18 mouse cellular contexts compared by ENCODE assay signal in genomic region chr13:71529397-71530122, GRCm38 (mm10).
DNase-seq lines count a peak whose midpoint lies in the region; ATAC-seq lines count a peak whose summit lies in the region.
"Had no signal": no experiment of that assay in that cellular context is flagged by ENCODE, and none has a peak within 500 bp of the region (broad histone marks: within the 10 kb centered on the region; RNA-seq: fewer than 3 reads in every experiment).

No protein-coding gene starts in this region.

- no peak overlapping the region for H3K4me3 ChIP-seq in hindbrain, embryonic 12.5 days
- H3K4me3 ChIP-seq in hindbrain, embryonic 13.5 days: no peak overlapping the region
- no peak overlapping the region for H3K4me3 ChIP-seq in lung, embryonic 15.5 days
- H3K4me3 ChIP-seq in embryonic facial prominence, embryonic 11.5 days (ENCODE audit: low read depth, low read length): no peak overlapping the region
- H3K4me3 ChIP-seq: embryonic facial prominence, embryonic 15.5 days; forebrain, embryonic 13.5 days; neural tube, embryonic 12.5 days had no signal

- no peaks in the 10 kb centered on the region for H3K36me3 ChIP-seq in hindbrain, embryonic 12.5 days
- H3K36me3 ChIP-seq in hindbrain, embryonic 13.5 days: no peaks in the 10 kb centered on the region
- H3K36me3 ChIP-seq in lung, embryonic 15.5 days: no peaks in the 10 kb centered on the region
- H3K36me3 ChIP-seq in embryonic facial prominence, embryonic 11.5 days (replicated peaks; ENCODE audit: control insufficient read depth, insufficient read depth, low read depth, low read length): no peaks in the 10 kb centered on the region
- H3K36me3 ChIP-seq: embryonic facial prominence, embryonic 15.5 days; G1E; neural tube, embryonic 12.5 days had no signal

- H3K9me3 ChIP-seq in hindbrain, embryonic 12.5 days (replicated peaks): no peaks in the 10 kb centered on the region
- no peaks in the 10 kb centered on the region for H3K9me3 ChIP-seq in hindbrain, embryonic 13.5 days
- H3K9me3 ChIP-seq in lung, embryonic 15.5 days: no peaks in the 10 kb centered on the region
- no peaks in the 10 kb centered on the region for H3K9me3 ChIP-seq in embryonic facial prominence, embryonic 11.5 days (replicated peaks; ENCODE audit: control insufficient read depth, low read length)
- H3K9me3 ChIP-seq: embryonic facial prominence, embryonic 15.5 days; forebrain, embryonic 13.5 days; neural tube, embryonic 12.5 days had no signal

- H3K27me3 ChIP-seq in hindbrain, embryonic 12.5 days: peaks cover 14% of the 10 kb centered on the region; the same call in 1 of the 2 replicates
- H3K27me3 ChIP-seq in hindbrain, embryonic 13.5 days: peaks cover 13% of the 10 kb centered on the region
- H3K27me3 ChIP-seq in lung, embryonic 15.5 days: no peaks in the 10 kb centered on the region
- no peaks in the 10 kb centered on the region for H3K27me3 ChIP-seq in embryonic facial prominence, embryonic 11.5 days (ENCODE audit: control insufficient read depth, insufficient read depth, low read length)
- H3K27me3 ChIP-seq: embryonic facial prominence, embryonic 15.5 days; forebrain, embryonic 13.5 days; neural tube, embryonic 12.5 days had no signal

- peaks cover 8% of the 10 kb centered on the region for H3K4me1 ChIP-seq in hindbrain, embryonic 12.5 days
- peaks cover 7% of the 10 kb centered on the region for H3K4me1 ChIP-seq in hindbrain, embryonic 13.5 days (replicated peaks)
- H3K4me1 ChIP-seq in lung, embryonic 15.5 days: 0 out of 2 replicates have a peak, but pooled peaks cover 4% of the 10 kb centered on the region
- no peaks in the 10 kb centered on the region for H3K4me1 ChIP-seq in embryonic facial prominence, embryonic 11.5 days (ENCODE audit: control insufficient read depth, insufficient read depth, low read length)
- H3K4me1 ChIP-seq: embryonic facial prominence, embryonic 15.5 days; forebrain, embryonic 13.5 days had no signal

- no peak for DNase-seq in lung, postnatal 25 days (ENCODE audit: low spot score)
- DNase-seq in ZHBTc4 (ENCODE audit: low read depth, low spot score): peak; percentile 65
- DNase-seq in embryonic facial prominence, embryonic 11.5 days (ENCODE audit: low spot score): peak; percentile 5
- no peak for DNase-seq in layer of hippocampus, adult 9-11 months
- no peak for DNase-seq in testis, postnatal 14 days (ENCODE audit: low spot score)
- DNase-seq: adrenal gland, postnatal 36 days; cerebellum, postnatal 14 days; kidney, adult 9 months; lung, postnatal 4 days; thymus, postnatal 14 days had no signal

- ATAC-seq in hindbrain, embryonic 12.5 days (ENCODE audit: low FRiP score): peak; percentile 54
- no peak for ATAC-seq in hindbrain, embryonic 13.5 days (ENCODE audit: low FRiP score)
- peak; percentile 42; the same call in 1 of the 2 replicates for ATAC-seq in lung, embryonic 15.5 days (ENCODE audit: borderline replicate concordance, extremely low read depth, low FRiP score, low TSS enrichment)
- no peak for ATAC-seq in embryonic facial prominence, embryonic 11.5 days (replicated peaks; ENCODE audit: insufficient number of reproducible peaks, low FRiP score, low TSS enrichment, low read depth)
- ATAC-seq: forebrain, embryonic 13.5 days had no signal

- H3K27ac ChIP-seq in hindbrain, embryonic 12.5 days: no peak overlapping the region
- H3K27ac ChIP-seq in hindbrain, embryonic 13.5 days: no peak overlapping the region
- no peak overlapping the region for H3K27ac ChIP-seq in lung, embryonic 15.5 days
- H3K27ac ChIP-seq in embryonic facial prominence, embryonic 11.5 days (replicated peaks; ENCODE audit: low read depth, low read length): no peak overlapping the region
- H3K27ac ChIP-seq: embryonic facial prominence, embryonic 15.5 days; forebrain, embryonic 13.5 days; hindbrain, embryonic 14.5 days; neural tube, embryonic 12.5 days had no signal

- 31% methylated on average over 14 of the region's 14 CpGs for WGBS in hindbrain, embryonic 12.5 days
- 25% methylated on average over 14 of the region's 14 CpGs for WGBS in hindbrain, embryonic 13.5 days
- WGBS in lung, embryonic 15.5 days: 49% methylated on average over 14 of the region's 14 CpGs
- 50% methylated on average over 14 of the region's 14 CpGs for WGBS in embryonic facial prominence, embryonic 11.5 days

- peak overlapping the region; percentile 19; the same call in 1 of the 2 replicates for H3K4me2 ChIP-seq in hindbrain, embryonic 12.5 days (replicated peaks)
- H3K4me2 ChIP-seq in hindbrain, embryonic 13.5 days: no peak overlapping the region
- no peak overlapping the region for H3K4me2 ChIP-seq in lung, embryonic 15.5 days
- H3K4me2 ChIP-seq in embryonic facial prominence, embryonic 11.5 days (ENCODE audit: low read depth, low read length): no peak overlapping the region
- H3K4me2 ChIP-seq: embryonic facial prominence, embryonic 15.5 days; forebrain, embryonic 13.5 days; hindbrain, embryonic 14.5 days; neural tube, embryonic 12.5 days had no signal

- H3K9ac ChIP-seq in hindbrain, embryonic 12.5 days: no peak overlapping the region
- H3K9ac ChIP-seq in hindbrain, embryonic 13.5 days: no peak overlapping the region
- H3K9ac ChIP-seq in lung, embryonic 15.5 days: no peak overlapping the region
- H3K9ac ChIP-seq in embryonic facial prominence, embryonic 11.5 days (replicated peaks; ENCODE audit: low read length): no peak overlapping the region
- H3K9ac ChIP-seq: embryonic facial prominence, embryonic 15.5 days; forebrain, embryonic 13.5 days; hindbrain, embryonic 14.5 days; neural tube, embryonic 12.5 days had no signal

Comparison
In these comparisons a context has a peak if more than half of its experiments do, and no peak if none do; other contexts are left out.
1. ATAC-seq: peak in hindbrain, embryonic 12.5 days (single experiment) and lung, embryonic 15.5 days (single experiment); none in hindbrain, embryonic 13.5 days (single experiment) and embryonic facial prominence, embryonic 11.5 days (single experiment).
2. DNase-seq: peak in ZHBTc4 (single experiment) and embryonic facial prominence, embryonic 11.5 days (single experiment); none in lung, postnatal 25 days (single experiment), layer of hippocampus, adult 9-11 months (single experiment) and testis, postnatal 14 days (single experiment).